Mouse (Mus musculus): ENCODE results near the gene Espnl.

DNA sequence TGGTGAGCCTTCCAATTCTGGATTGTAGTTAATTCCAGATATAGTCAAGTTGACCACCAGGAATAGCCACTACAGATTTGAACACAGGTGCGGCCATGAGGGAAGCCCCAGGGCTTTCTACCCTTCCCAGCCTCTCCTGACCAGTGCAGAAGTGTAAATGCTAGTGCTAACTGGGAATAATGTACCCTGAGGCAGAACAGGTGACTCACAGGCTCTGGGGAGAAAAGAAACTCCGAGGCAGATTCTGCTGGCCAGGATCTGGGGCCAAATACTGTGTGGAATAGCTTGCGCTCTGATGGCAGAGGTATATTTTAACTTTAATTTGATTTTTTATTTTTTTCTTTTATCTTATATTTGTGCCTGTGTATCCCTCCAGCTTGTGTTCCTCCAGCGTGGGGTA lies 17.3 kb upstream of the Espnl start:
- no peak for TF ChIP-seq POLR2A (IDR thresholded peaks at IDR 0.05; ENCODE audit: borderline replicate concordance, low read depth, low read length)
- no peak for TF ChIP-seq CTCF (IDR thresholded peaks at IDR 0.05; ENCODE audit: low read depth, low read length)
